20 mouse cellular contexts compared by ENCODE assay signal in genomic region chr7:81301323-81301722, GRCm38 (mm10). TPM values are rescaled to one million over a fixed set of nuclear protein-coding genes. Genes with fewer than 3 reads are reported as not detected.
DNase-seq lines count a peak whose midpoint lies in the region; ATAC-seq lines count a peak whose summit lies in the region.
"Had no signal": no experiment of that assay in that cellular context is flagged by ENCODE, and none has a peak within 500 bp of the region (broad histone marks: within the 10 kb centered on the region; RNA-seq: fewer than 3 reads in every experiment).

No protein-coding gene starts in this region.

- no peak overlapping the region for H3K27ac ChIP-seq in hindbrain, embryonic 11.5 days (ENCODE audit: low read depth, low read length)
- no peak overlapping the region for H3K27ac ChIP-seq in hindbrain, embryonic 10.5 days
- H3K27ac ChIP-seq: embryonic facial prominence, embryonic 12.5 days; forebrain, embryonic 15.5 days; hindbrain, embryonic 12.5 days had no signal

- H3K4me3 ChIP-seq in hindbrain, embryonic 11.5 days (ENCODE audit: low read depth, low read length) = no peak overlapping the region
- no peak overlapping the region for H3K4me3 ChIP-seq in hindbrain, embryonic 10.5 days
- H3K4me3 ChIP-seq: embryonic facial prominence, embryonic 12.5 days; forebrain, embryonic 15.5 days; hindbrain, embryonic 12.5 days; megakaryocyte, embryonic 14.5 days had no signal

- no peaks in the 10 kb centered on the region for H3K9me3 ChIP-seq in hindbrain, embryonic 11.5 days (ENCODE audit: control insufficient read depth, low read length)
- no peaks in the 10 kb centered on the region for H3K9me3 ChIP-seq in hindbrain, embryonic 10.5 days
- H3K9me3 ChIP-seq: embryonic facial prominence, embryonic 12.5 days; forebrain, embryonic 15.5 days; hindbrain, embryonic 12.5 days; megakaryocyte, embryonic 14.5 days had no signal

- no peaks in the 10 kb centered on the region for H3K4me1 ChIP-seq in hindbrain, embryonic 11.5 days (replicated peaks; ENCODE audit: control insufficient read depth, insufficient read depth, low read length)
- peaks cover 3% of the 10 kb centered on the region; the same call in 1 of the 2 replicates for H3K4me1 ChIP-seq in hindbrain, embryonic 10.5 days (replicated peaks)
- H3K4me1 ChIP-seq: forebrain, embryonic 15.5 days had no signal

- DNase-seq in hindbrain, embryonic 11.5 days (ENCODE audit: low spot score) = peak; percentile 29
- DNase-seq in hindbrain, embryonic 10.5 days (ENCODE audit: low spot score) = no peak
- peak; percentile 32 for DNase-seq in A20 (ENCODE audit: low read depth, low spot score)
- DNase-seq in brain, adult 2 months (ENCODE audit: low read depth, low spot score) = peak; percentile 68
- DNase-seq in mesoderm, embryonic 11.5 days (ENCODE audit: low read depth, low spot score) = peak; percentile 36
- no peak for DNase-seq in right cerebral cortex, postnatal 14 days
- no peak for DNase-seq in kidney, postnatal 10 days
- DNase-seq: adrenal gland, adult 2 months; B cell, adult 2 months; cerebellum, postnatal 25 days; gastrocnemius, postnatal 36 days; kidney, adult 8-10 months; lung, adult 18-20 months; lung, postnatal 14 days; right cerebral cortex, adult 18-20 months; thymus, postnatal 25 days had no signal

- no peaks in the 10 kb centered on the region for H3K27me3 ChIP-seq in hindbrain, embryonic 11.5 days (ENCODE audit: control insufficient read depth, insufficient read depth, low read length)
- no peaks in the 10 kb centered on the region for H3K27me3 ChIP-seq in hindbrain, embryonic 10.5 days (ENCODE audit: insufficient read depth, poor library complexity, severe bottlenecking)
- H3K27me3 ChIP-seq: embryonic facial prominence, embryonic 12.5 days; forebrain, embryonic 15.5 days; hindbrain, embryonic 12.5 days had no signal

- no peaks in the 10 kb centered on the region for H3K36me3 ChIP-seq in hindbrain, embryonic 11.5 days (ENCODE audit: control insufficient read depth, insufficient read depth, low read length)
- no peaks in the 10 kb centered on the region for H3K36me3 ChIP-seq in hindbrain, embryonic 10.5 days
- H3K36me3 ChIP-seq: embryonic facial prominence, embryonic 12.5 days; forebrain, embryonic 15.5 days; hindbrain, embryonic 12.5 days had no signal

- 54% methylated on average over 7 of the region's 7 CpGs for WGBS in hindbrain, embryonic 11.5 days
- 53% methylated on average over 7 of the region's 7 CpGs for WGBS in hindbrain, embryonic 10.5 days

- H3K4me2 ChIP-seq in hindbrain, embryonic 11.5 days (replicated peaks; ENCODE audit: low read depth, low read length) = no peak overlapping the region
- H3K4me2 ChIP-seq: embryonic facial prominence, embryonic 12.5 days; forebrain, embryonic 15.5 days; hindbrain, embryonic 12.5 days had no signal

- no peak for ATAC-seq in hindbrain, embryonic 11.5 days (ENCODE audit: low FRiP score)
- ATAC-seq: forebrain, embryonic 15.5 days had no signal

- no peak overlapping the region for H3K9ac ChIP-seq in hindbrain, embryonic 11.5 days (ENCODE audit: low read depth, low read length)
- H3K9ac ChIP-seq: embryonic facial prominence, embryonic 12.5 days; forebrain, embryonic 15.5 days; hindbrain, embryonic 12.5 days had no signal

RNA-seq across cellular contexts. Expression of gene Rps17, which starts 43.7 kb away (rescaled TPM):
- 1,086 and 1,110 TPM in 2 replicates for polyA plus RNA-seq in hindbrain, embryonic 11.5 days (2014; fragmentation: Nextera tagmentation; extraction: Ambion mirVana)
- 1,093 and 1,176 TPM in 2 replicates for polyA plus RNA-seq in hindbrain, embryonic 10.5 days (2016; fragmentation: Nextera tagmentation; extraction: Ambion mirVana)

Comparison
In these comparisons a context has a peak if more than half of its experiments do, and no peak if none do; other contexts are left out.
1. DNase-seq: peak in hindbrain, embryonic 11.5 days (single experiment), A20 (single experiment), brain, adult 2 months (single experiment) and mesoderm, embryonic 11.5 days (single experiment); none in hindbrain, embryonic 10.5 days (single experiment), right cerebral cortex, postnatal 14 days (single experiment) and kidney, postnatal 10 days (single experiment).